Comparison of ENCODE assay signal across 15 mouse cellular contexts in the genomic region with DNA sequence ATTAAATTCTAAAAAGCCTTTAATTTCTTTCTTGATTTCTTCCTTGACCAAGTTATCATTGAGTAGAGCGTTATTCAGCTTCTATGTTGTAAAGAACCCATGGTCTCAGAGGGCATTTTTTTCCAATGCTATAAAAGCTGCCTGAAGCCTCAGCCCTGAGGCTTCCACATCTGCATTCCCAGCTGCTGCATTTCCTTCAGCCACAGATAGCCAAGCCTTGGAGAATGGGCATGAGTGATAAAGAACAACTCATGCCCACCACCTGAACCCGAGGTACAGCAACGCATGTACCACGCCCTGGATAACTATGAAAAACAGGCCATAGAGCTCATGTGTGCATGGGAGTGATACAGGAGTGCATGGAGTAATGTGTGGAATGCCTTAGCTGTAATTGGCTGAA.
"Had no signal": no experiment of that assay in that cellular context is flagged by ENCODE, and none has a peak within 500 bp of the region (broad histone marks: within the 10 kb centered on the region; RNA-seq: fewer than 3 reads in every experiment).

No protein-coding gene starts in this region.

- DNase-seq: retina, postnatal 1 day; right cerebral cortex, adult 18-20 months; right cerebral cortex, postnatal 14 days; right cerebral cortex, postnatal 25 days; right cerebral cortex, postnatal 4 days; spleen, adult 18-20 months; thymus, adult 18-20 months; thymus, adult 2 months; thymus, postnatal 14 days; thymus, postnatal 25 days; thymus, postnatal 36 days; thymus, postnatal 4 days had no signal

- H3K9ac ChIP-seq: neural tube, embryonic 15.5 days; stomach, embryonic 15.5 days had no signal

- H3K4me3 ChIP-seq: neural tube, embryonic 15.5 days; stomach, embryonic 15.5 days had no signal

- H3K4me1 ChIP-seq: neural tube, embryonic 15.5 days; stomach, embryonic 15.5 days had no signal

- H3K27ac ChIP-seq: neural tube, embryonic 15.5 days; stomach, embryonic 15.5 days; stomach, postnatal 0 days had no signal

- H3K4me2 ChIP-seq: neural tube, embryonic 15.5 days; stomach, embryonic 15.5 days had no signal

- H3K36me3 ChIP-seq: neural tube, embryonic 15.5 days; stomach, embryonic 15.5 days had no signal

- H3K9me3 ChIP-seq: neural tube, embryonic 15.5 days; stomach, embryonic 15.5 days had no signal

- H3K27me3 ChIP-seq: neural tube, embryonic 15.5 days; stomach, embryonic 15.5 days had no signal
